Mouse (Mus musculus) gastrocnemius, adult 8-10 months (tissue): Measurements from ENCODE around the gene Gm9903. TPM values are rescaled to one million over a fixed set of nuclear protein-coding genes. Genes with fewer than 3 reads are reported as not detected.

Experiments
- total RNA-seq, 4 experiments: library from RNA; stranded (reverse); gene quantifications; 2 replicates each; pipeline ENCODE4 v1.2.4; 2022

Gene Gm9903
- total RNA-seq, 4 experiments from 2014 or later, result 0.27 to 0.46 (median 0.46) TPM; not detected in 1

Other genes starting within 250 kb of the Gm9903 start
- gene Nkx1-1, start 195.9 kb upstream of the Gm9903 start, total RNA-seq, result not detected
- 10 to 100 TPM; 62.3 to 84.8 (median 69.4) TPM for gene Fam53a, start 290 bp upstream of the Gm9903 start, total RNA-seq
- 1 to 10 TPM; 5.8 to 6.4 (median 6.0) TPM for gene Slbp, start 22.6 kb downstream of the Gm9903 start, total RNA-seq
- gene Tacc3, start 28.2 kb downstream of the Gm9903 start, total RNA-seq, result 1 to 10 TPM in 3 of 4 experiments, under 1 TPM in 1; 0.88 to 1.8 (median 1.2) TPM
- 10 to 100 TPM in 2 of 4 experiments, 1 to 10 TPM in 2; 9.2 to 11.3 (median 10.1) TPM for gene Tmem129, start 28.5 kb downstream of the Gm9903 start, total RNA-seq
- gene Fgfr3, start 91.7 kb downstream of the Gm9903 start, total RNA-seq, result 1 to 10 TPM; 1.6 to 4.7 (median 1.9) TPM
- gene Letm1, start 152.9 kb downstream of the Gm9903 start, total RNA-seq, result 10 to 100 TPM; 69.8 to 82.0 (median 73.8) TPM
- 10 to 100 TPM in 3 of 4 experiments, 1 to 10 TPM in 1; 7.4 to 12.7 (median 11.2) TPM for gene Nsd2, start 190.8 kb downstream of the Gm9903 start, total RNA-seq